Mouse (Mus musculus) myocyte (in vitro differentiated cells): ENCODE results near the gene Dnm1.

Experiments
- CEBPB ChIP-seq: IDR thresholded peaks from 2 replicates; pipeline ENCODE4 v1.6.1; 2011; ENCODE audit warnings: mild to moderate bottlenecking, moderate library complexity; ENCODE audit not compliant: poor library complexity, insufficient read depth, severe bottlenecking
- E2F4 ChIP-seq: IDR thresholded peaks from one replicate; pipeline ENCODE4 v1.6.1; 2011; ENCODE audit warnings: mild to moderate bottlenecking, control low read depth, moderate library complexity; ENCODE audit not compliant: insufficient read depth
- MAX ChIP-seq: IDR thresholded peaks from one replicate; pipeline ENCODE4 v1.6.1; 2011; ENCODE audit warnings: low read depth, mild to moderate bottlenecking, control low read depth
- MYOD1 ChIP-seq, 3 experiments: IDR thresholded peaks; one replicate each; pipeline ENCODE4 v1.6.1; 2011; ENCODE audit warnings: control low read depth in 2 of 3, low read depth in 2 of 3, mild to moderate bottlenecking in 2 of 3, moderate library complexity in 1 of 3; ENCODE audit not compliant: insufficient read length in 2 of 3, control insufficient read depth in 1 of 3
- MYOG ChIP-seq, 3 experiments: IDR thresholded peaks; one replicate each; pipeline ENCODE4 v1.6.1; 2011; ENCODE audit warnings: control low read depth in 2 of 3, low read depth in 2 of 3, mild to moderate bottlenecking in 2 of 3; ENCODE audit not compliant: insufficient read length in 2 of 3, control insufficient read depth in 1 of 3, insufficient read depth in 1 of 3
- POLR2A ChIP-seq: IDR thresholded peaks from one replicate; pipeline ENCODE4 v1.6.1; 2011; ENCODE audit warnings: low read depth, mild to moderate bottlenecking, control low read depth, moderate library complexity; ENCODE audit not compliant: insufficient read length
- POLR2AphosphoS2 ChIP-seq: IDR thresholded peaks from one replicate; pipeline ENCODE4 v1.6.1; 2011; ENCODE audit warnings: low read depth, control low read depth; ENCODE audit not compliant: insufficient read length
- REST ChIP-seq: IDR thresholded peaks from one replicate; pipeline ENCODE4 v1.6.1; 2011; ENCODE audit warnings: mild to moderate bottlenecking, control low read depth, moderate library complexity; ENCODE audit not compliant: insufficient read depth, insufficient read length
- SRF ChIP-seq: IDR thresholded peaks from one replicate; pipeline ENCODE4 v1.6.1; 2011; ENCODE audit warnings: low read depth; ENCODE audit not compliant: control insufficient read depth, insufficient read length
- TCF12 ChIP-seq: IDR thresholded peaks from one replicate; pipeline ENCODE4 v1.6.1; 2011; ENCODE audit warnings: mild to moderate bottlenecking, control low read depth; ENCODE audit not compliant: poor library complexity, insufficient read depth, severe bottlenecking
- TCF3 ChIP-seq: IDR thresholded peaks from one replicate; pipeline ENCODE4 v1.6.1; 2011; ENCODE audit warnings: low read depth, control low read depth; ENCODE audit not compliant: insufficient read length
- USF1 ChIP-seq: IDR thresholded peaks from one replicate; pipeline ENCODE4 v1.6.1; 2011; ENCODE audit warnings: low read depth, mild to moderate bottlenecking, control low read depth, moderate library complexity

GRCm38 (mm10) chr2:32258887-32259533, 94.1 kb downstream of the Dnm1 start:
- TF ChIP-seq POLR2A, result no peak
- TF ChIP-seq REST, result no peak
- TF ChIP-seq USF1, result no peak
- no peak for TF ChIP-seq TCF12
- no peak for TF ChIP-seq MAX
- no peak for TF ChIP-seq E2F4
- TF ChIP-seq POLR2AphosphoS2, result no peak
- no peak for TF ChIP-seq CEBPB
- TF ChIP-seq MYOD1 (IDR thresholded peaks at IDR 0.05; ENCODE audit: control insufficient read depth in 1 of 3, insufficient read length in 2 of 3, low read depth in 2 of 3), result no peak
- no peak for TF ChIP-seq SRF
- no peak for TF ChIP-seq TCF3
- no peak for TF ChIP-seq MYOG (IDR thresholded peaks at IDR 0.05; ENCODE audit: control insufficient read depth in 1 of 3, insufficient read depth in 1 of 3, insufficient read length in 2 of 3, low read depth in 2 of 3)
